Mouse (Mus musculus): Measurements from ENCODE around the gene Ptpn6. TPM values are rescaled to one million over a fixed set of nuclear protein-coding genes. Genes with fewer than 3 reads are reported as not detected.
"Not testable (repeated sequence)": the region's sequence is repeated elsewhere in the genome, so short reads cannot be mapped to it uniquely, and the experiment has no call there.

Gene Ptpn6
- total RNA-seq, 4 experiments from 2014 or later, result 2.2 to 24.3 (median 13.4) TPM

DNA sequence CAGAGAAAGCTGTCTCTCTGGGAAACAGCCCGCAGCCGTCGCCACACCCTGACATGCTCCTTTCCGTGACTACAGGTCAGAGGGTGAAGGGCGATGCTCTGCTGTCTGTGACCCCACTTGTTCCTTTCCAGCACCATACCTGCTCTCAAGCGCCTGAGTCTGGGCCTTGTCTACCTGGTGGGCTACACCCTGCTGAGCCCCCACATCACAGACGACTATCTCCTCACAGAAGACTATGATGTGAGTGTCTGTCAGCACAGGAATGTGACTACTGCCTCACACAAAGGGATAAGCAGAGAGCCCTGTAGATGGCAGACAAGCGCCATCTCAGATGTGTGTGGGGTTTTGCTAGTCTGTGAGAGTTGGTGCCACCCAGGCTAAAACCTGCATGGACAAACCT lies 37.2 kb downstream of the Ptpn6 start:
- DNase-seq (ENCODE audit: low spot score in 2 of 2), result no peak

GRCm38 (mm10) chr6:124699962-124700610 lies 38.4 kb downstream of the Ptpn6 start:
- peak; percentile 68 to 69 for DNase-seq (ENCODE audit: low spot score in 2 of 2)

- DNase-seq (ENCODE audit: low spot score in 2 of 2), result no peak
These were observed 39.1 kb downstream of the Ptpn6 start for GRCm38 (mm10) chr6:124699366-124699765.

GRCm38 (mm10) chr6:124698751-124699150 lies 39.8 kb downstream of the Ptpn6 start:
- DNase-seq (ENCODE audit: low spot score in 2 of 2), result no peak

- DNase-seq (ENCODE audit: low spot score in 2 of 2), result no peak
These were observed 41.9 kb downstream of the Ptpn6 start for GRCm38 (mm10) chr6:124696441-124697150.

DNA sequence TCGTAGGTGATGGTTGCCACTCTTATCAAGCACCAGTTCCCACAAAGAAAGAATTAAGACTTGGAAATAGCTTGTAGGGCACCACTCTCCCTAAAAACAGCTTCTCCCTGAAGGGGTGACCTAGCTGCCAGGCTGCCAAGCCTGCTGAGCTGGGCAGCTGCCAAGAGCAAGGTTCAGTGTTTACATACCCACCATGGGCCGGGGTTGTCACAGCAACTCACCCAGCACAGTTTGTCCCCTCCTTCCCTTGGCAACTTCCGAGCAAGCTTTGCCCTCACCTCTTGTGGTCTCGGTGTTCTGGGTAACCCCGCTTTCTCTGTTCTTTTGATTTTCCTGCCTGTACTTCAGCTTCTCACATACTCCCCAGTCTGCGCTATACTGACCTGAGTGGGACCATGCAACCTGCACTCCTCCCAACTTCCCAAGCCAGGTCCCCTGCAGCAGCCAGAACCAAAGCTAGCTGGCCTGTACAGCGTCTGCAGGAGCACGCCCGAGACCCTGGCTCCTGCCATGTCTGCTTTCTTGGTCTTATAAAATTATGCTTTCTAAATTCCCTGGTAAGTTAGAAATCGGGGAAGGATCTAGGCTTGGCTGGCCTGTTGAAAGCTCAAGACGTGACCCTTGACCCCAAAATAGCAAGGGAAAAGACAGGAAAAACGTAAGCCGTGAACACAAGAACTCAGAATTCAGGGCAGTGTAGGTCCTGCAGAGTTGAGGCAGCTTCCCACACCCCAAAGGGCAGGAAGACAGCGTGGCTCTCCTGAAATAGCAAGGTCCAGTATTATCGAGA lies 44.2 kb downstream of the Ptpn6 start:
- DNase-seq (ENCODE audit: low spot score in 2 of 2), result peak; percentile 74 to 80

DNA sequence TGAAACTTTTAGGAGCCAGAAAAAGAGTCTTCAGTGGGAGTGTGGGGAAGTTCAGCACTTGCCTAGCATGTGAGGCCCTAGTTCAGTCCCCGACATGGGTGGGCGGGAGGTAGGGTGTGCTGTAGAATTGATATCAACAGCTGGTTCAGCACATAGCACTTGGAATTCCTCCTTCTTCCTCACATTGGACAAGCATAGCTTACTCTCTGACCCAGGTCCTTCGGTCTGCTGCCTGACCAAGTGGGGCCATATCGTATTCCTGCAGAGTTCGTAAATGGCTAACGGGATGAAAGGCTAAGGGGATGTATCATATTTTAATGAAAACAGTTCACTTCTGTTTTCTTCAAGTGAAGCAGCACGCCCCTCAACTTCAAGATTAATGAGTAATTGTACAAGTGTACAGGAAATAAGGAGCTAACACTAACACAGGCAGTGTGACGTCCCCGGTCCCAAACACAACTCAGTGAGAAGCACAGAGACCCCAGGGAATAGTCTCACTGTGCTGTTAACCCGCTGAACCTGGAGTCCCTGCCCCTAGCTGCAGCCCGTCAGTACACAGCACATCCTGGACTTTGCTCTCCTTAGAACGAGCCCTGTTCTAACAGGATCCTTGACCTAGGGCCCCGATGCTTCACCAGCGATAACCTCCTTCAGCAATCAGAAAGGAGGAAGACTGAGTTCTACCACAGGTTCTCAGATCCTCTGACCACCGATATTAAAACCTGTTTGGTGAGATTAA lies 45.1 kb downstream of the Ptpn6 start:
- no peak for DNase-seq (ENCODE audit: low spot score in 2 of 2)

DNA sequence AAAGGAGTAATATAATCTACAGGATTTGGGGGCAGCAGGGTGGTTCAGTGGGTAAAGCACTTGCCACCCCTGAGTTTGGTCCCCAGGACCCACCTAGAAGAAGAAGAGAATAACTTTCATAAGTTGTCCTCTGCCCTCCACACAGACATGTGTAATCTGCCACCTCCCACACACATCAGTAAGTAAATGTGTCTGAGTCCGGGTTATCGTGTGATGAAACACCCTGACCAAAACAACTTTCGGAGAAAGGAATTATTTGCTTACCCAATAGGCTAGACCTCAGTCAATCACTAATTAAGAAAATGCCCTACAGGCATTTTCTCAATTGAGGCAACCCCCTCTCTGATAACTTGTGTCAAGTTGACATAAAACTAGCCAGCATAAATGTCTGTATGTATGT lies 48.0 kb downstream of the Ptpn6 start:
- DNase-seq (ENCODE audit: low spot score in 2 of 2), result no peak

DNA sequence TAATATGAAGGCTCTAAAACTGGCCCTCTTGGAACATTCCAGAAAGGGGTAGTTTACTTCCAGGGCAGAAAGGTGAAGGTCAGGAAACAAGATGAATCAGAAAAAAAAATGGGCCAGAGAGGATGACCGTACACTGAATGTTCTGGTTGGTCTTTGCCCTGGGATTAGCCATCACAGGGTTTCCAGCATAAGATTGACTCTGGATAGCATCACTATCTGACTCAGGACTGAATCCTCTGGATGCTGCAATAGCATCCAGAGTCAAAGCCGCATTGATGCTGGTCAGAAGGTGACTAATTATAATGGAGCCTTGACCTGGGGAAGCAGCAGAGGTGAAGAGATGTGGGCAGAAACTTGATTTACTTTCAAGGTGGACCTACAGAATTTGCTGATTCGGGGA lies 49.5 kb downstream of the Ptpn6 start:
- no peak for DNase-seq (ENCODE audit: low spot score in 2 of 2)

DNA sequence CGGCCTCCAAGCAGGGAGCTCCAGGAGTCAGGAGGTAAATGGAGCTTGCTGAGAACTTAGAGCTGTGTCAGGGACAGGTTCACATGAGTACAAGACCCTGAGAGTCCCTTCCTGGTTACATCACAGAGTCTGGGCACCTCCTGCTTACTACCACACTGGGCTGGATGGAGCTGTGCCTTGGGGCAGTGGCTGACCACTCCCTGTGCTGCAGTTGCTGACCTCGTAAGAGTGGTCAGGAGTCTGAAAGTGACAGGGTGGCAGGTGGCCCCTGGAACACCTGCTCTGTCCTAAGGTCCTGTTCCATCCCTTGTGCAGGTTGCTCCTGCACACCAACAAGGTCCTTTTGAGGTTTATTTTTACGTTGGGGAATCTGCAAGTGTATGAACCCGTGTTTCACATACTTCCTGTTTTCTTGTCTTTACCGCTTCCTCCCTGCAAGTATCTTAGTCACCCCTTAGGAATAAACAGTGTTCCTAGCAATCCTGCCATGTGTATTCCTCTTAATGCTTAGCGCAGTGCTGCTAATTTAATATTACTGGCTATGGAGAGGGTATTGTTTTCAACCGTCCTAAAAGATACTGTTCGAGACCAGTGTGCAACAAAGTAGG lies 50.3 kb downstream of the Ptpn6 start:
- no peak for DNase-seq (ENCODE audit: low spot score in 2 of 2)

DNA sequence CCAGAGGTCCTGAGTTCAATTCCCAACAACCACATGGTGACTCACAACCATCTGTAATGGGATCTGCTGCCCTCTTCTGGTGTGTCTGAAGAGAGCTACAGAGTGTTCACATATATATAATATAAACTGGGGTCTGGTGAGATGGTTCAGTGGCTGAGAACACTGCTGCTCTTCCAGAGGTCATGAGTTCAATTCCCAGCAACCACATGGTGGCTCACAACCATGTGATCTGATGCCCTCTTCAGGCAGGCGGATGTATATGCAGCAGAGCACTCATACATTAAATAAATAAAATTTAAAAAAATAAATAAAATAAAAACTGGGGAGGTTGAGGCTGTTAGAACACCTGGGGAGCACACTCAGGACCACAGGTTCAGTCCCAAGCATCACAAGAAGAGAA lies 51.9 kb downstream of the Ptpn6 start:
- not testable (repeated sequence) for DNase-seq (ENCODE audit: low spot score in 2 of 2)

GRCm38 (mm10) chr6:124685606-124686386 lies 52.7 kb downstream of the Ptpn6 start:
- no peak for DNase-seq (ENCODE audit: low spot score in 2 of 2)

GRCm38 (mm10) chr6:124683591-124684417 lies 54.7 kb downstream of the Ptpn6 start:
- no peak for DNase-seq (ENCODE audit: low spot score in 2 of 2)

- not testable (repeated sequence) for DNase-seq (ENCODE audit: low spot score in 2 of 2)
These were observed 56.2 kb downstream of the Ptpn6 start for GRCm38 (mm10) chr6:124682291-124682690.

DNA sequence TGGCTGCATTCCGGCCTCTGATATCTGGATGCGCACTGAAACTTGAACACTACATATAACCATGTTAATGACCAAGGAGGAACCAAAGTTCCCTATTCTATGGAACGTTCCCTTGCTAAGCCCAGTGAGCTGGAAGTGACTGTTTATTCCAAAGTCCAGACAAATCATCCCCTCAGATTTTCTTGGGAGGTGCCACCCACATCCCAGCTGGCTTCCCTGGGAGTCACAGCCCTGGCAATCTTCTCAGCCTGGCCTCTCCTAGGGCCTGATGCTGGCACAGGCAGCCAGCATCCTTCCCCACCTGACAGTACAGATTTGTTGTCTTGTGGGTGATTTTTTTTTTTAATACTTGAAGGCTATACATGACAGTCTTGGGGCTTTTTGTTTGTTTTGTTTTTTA lies 59.0 kb downstream of the Ptpn6 start:
- no peak for DNase-seq (ENCODE audit: low spot score in 2 of 2)

- DNase-seq (ENCODE audit: low spot score in 2 of 2), result no peak
These were observed 59.7 kb downstream of the Ptpn6 start for GRCm38 (mm10) chr6:124678769-124679168.

GRCm38 (mm10) chr6:124676171-124676570 lies 62.3 kb downstream of the Ptpn6 start:
- no peak for DNase-seq (ENCODE audit: low spot score in 2 of 2)

GRCm38 (mm10) chr6:124674591-124674990 lies 63.9 kb downstream of the Ptpn6 start:
- no peak for DNase-seq (ENCODE audit: low spot score in 2 of 2)

DNA sequence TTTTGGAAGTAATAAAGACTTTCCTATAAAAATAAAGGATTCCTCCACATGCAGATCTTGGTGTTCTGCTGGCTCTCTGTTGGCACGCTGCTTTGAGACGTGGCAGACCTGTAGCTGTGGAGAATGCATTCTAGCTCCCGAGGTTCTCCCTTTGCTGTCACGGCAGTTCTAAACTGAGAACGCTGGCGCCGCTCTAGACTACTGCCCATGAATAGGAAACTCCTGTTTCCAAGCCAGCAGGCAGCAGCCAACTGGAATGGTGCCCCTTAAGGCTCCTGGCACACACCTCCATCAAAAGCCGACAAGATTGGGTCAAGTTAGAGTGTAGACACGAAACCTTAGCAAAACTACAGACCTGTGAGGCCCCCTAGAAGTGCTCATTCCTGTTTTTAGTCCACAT lies 64.9 kb downstream of the Ptpn6 start:
- DNase-seq (ENCODE audit: low spot score in 2 of 2), result peak in 1 of 2 experiments; percentile 43

Measured in layer of hippocampus, adult 8-10 months (tissue).